Mouse (Mus musculus): ENCODE measurements around the gene Irf5. TPM values are rescaled to one million over a fixed set of nuclear protein-coding genes. Genes with fewer than 3 reads are reported as not detected.
"Not testable (repeated sequence)": the region's sequence is repeated elsewhere in the genome, so short reads cannot be mapped to it uniquely, and the experiment has no call there.

Irf5 gene
- polyA plus RNA-seq, 1 experiment: 36.6 TPM

- DNase-seq: no peak
- 84% methylated on average over 3 of the region's 3 CpGs for WGBS
- no peak for TF ChIP-seq POLR2A (IDR thresholded peaks at IDR 0.05; ENCODE audit: borderline replicate concordance, extremely low read depth, low read depth, low read length)
These were observed 10.8 kb downstream of the Irf5 start for GRCm38 (mm10) chr6:29537221-29537620.

GRCm38 (mm10) chr6:29539502-29539901 lies 13.1 kb downstream of the Irf5 start:
- no peak for TF ChIP-seq CTCF (IDR thresholded peaks at IDR 0.05; ENCODE audit: insufficient read depth, low read length)
- no peak for TF ChIP-seq POLR2A (IDR thresholded peaks at IDR 0.05; ENCODE audit: borderline replicate concordance, extremely low read depth, low read depth, low read length)
- no peak for DNase-seq
- H3K4me1 ChIP-seq (ENCODE audit: control insufficient read depth, insufficient read depth, low read length): no peaks in the 10 kb centered on the region
- 88% methylated on average over 8 of the region's 8 CpGs for WGBS
- no peak overlapping the region for H3K4me3 ChIP-seq (replicated peaks; ENCODE audit: extremely low read depth, low read depth, low read length)

More at GRCm38 (mm10) chr6:29537221-29537620, 10.8 kb downstream of the Irf5 start:
- no peaks in the 10 kb centered on the region for H3K4me1 ChIP-seq (ENCODE audit: control insufficient read depth, insufficient read depth, low read length)
- H3K4me3 ChIP-seq (replicated peaks; ENCODE audit: extremely low read depth, low read depth, low read length): no peak overlapping the region

GRCm38 (mm10) chr6:29540223-29540622 lies 13.8 kb downstream of the Irf5 start:
- no peak for DNase-seq
- 94% methylated on average over 6 of the region's 6 CpGs for WGBS
- H3K4me3 ChIP-seq (replicated peaks; ENCODE audit: extremely low read depth, low read depth, low read length): no peak overlapping the region
- TF ChIP-seq CTCF (IDR thresholded peaks at IDR 0.05; ENCODE audit: insufficient read depth, low read length) (no peak), POLR2A (IDR thresholded peaks at IDR 0.05; ENCODE audit: borderline replicate concordance, extremely low read depth, low read depth, low read length) (no peak)
- H3K4me1 ChIP-seq (ENCODE audit: control insufficient read depth, insufficient read depth, low read length): no peaks in the 10 kb centered on the region

- Histone ChIP-seq H3K4me3 (replicated peaks; ENCODE audit: extremely low read depth, low read depth, low read length) (no peak overlapping the region), H3K4me1 (ENCODE audit: control insufficient read depth, insufficient read depth, low read length) (no peaks in the 10 kb centered on the region)
- 84% methylated on average over 1 of the region's 1 CpGs for WGBS
- DNase-seq: no peak
- TF ChIP-seq POLR2A (IDR thresholded peaks at IDR 0.05; ENCODE audit: borderline replicate concordance, extremely low read depth, low read depth, low read length): no peak
- no peak for TF ChIP-seq CTCF (IDR thresholded peaks at IDR 0.05; ENCODE audit: insufficient read depth, low read length)
These were observed 14.5 kb downstream of the Irf5 start for GRCm38 (mm10) chr6:29540956-29541355.

GRCm38 (mm10) chr6:29545611-29546010 lies 19.2 kb downstream of the Irf5 start:
- Histone ChIP-seq H3K4me3 (replicated peaks; ENCODE audit: extremely low read depth, low read depth, low read length) (no peak overlapping the region), H3K4me1 (ENCODE audit: control insufficient read depth, insufficient read depth, low read length) (no peaks in the 10 kb centered on the region)
- TF ChIP-seq CTCF (IDR thresholded peaks at IDR 0.05; ENCODE audit: insufficient read depth, low read length): no peak
- no peak for TF ChIP-seq POLR2A (IDR thresholded peaks at IDR 0.05; ENCODE audit: borderline replicate concordance, extremely low read depth, low read depth, low read length)
- DNase-seq: no peak
- WGBS: 91% methylated on average over 2 of the region's 2 CpGs

- no peak for TF ChIP-seq POLR2A (IDR thresholded peaks at IDR 0.05; ENCODE audit: borderline replicate concordance, extremely low read depth, low read depth, low read length)
- no peak for TF ChIP-seq CTCF (IDR thresholded peaks at IDR 0.05; ENCODE audit: insufficient read depth, low read length)
- DNase-seq: no peak
- Histone ChIP-seq H3K4me3 (replicated peaks; ENCODE audit: extremely low read depth, low read depth, low read length) (no peak overlapping the region), H3K4me1 (ENCODE audit: control insufficient read depth, insufficient read depth, low read length) (no peaks in the 10 kb centered on the region)
These were observed 21.2 kb downstream of the Irf5 start for GRCm38 (mm10) chr6:29547582-29547981.

GRCm38 (mm10) chr6:29548086-29548485 lies 21.7 kb downstream of the Irf5 start:
- TF ChIP-seq POLR2A (IDR thresholded peaks at IDR 0.05; ENCODE audit: borderline replicate concordance, extremely low read depth, low read depth, low read length) (no peak), CTCF (IDR thresholded peaks at IDR 0.05; ENCODE audit: insufficient read depth, low read length) (no peak)
- Histone ChIP-seq H3K4me1 (ENCODE audit: control insufficient read depth, insufficient read depth, low read length) (no peaks in the 10 kb centered on the region), H3K4me3 (replicated peaks; ENCODE audit: extremely low read depth, low read depth, low read length) (no peak overlapping the region)
- WGBS: 87% methylated on average over 1 of the region's 1 CpGs
- DNase-seq: no peak

- H3K4me1 ChIP-seq (ENCODE audit: control insufficient read depth, insufficient read depth, low read length): no peaks in the 10 kb centered on the region
- TF ChIP-seq CTCF (IDR thresholded peaks at IDR 0.05; ENCODE audit: insufficient read depth, low read length) (no peak), POLR2A (IDR thresholded peaks at IDR 0.05; ENCODE audit: borderline replicate concordance, extremely low read depth, low read depth, low read length) (no peak)
- no peak overlapping the region for H3K4me3 ChIP-seq (replicated peaks; ENCODE audit: extremely low read depth, low read depth, low read length)
- 73% methylated on average over 2 of the region's 2 CpGs for WGBS
- no peak for DNase-seq
These were observed 26.1 kb downstream of the Irf5 start for GRCm38 (mm10) chr6:29552526-29552925.

GRCm38 (mm10) chr6:29557112-29557511 lies 30.7 kb downstream of the Irf5 start:
- TF ChIP-seq CTCF (IDR thresholded peaks at IDR 0.05; ENCODE audit: insufficient read depth, low read length): no peak
- no peak for TF ChIP-seq POLR2A (IDR thresholded peaks at IDR 0.05; ENCODE audit: borderline replicate concordance, extremely low read depth, low read depth, low read length)
- no peak for DNase-seq
- Histone ChIP-seq H3K4me3 (replicated peaks; ENCODE audit: extremely low read depth, low read depth, low read length) (no peak overlapping the region), H3K4me1 (ENCODE audit: control insufficient read depth, insufficient read depth, low read length) (no peaks in the 10 kb centered on the region)
- 87% methylated on average over 2 of the region's 2 CpGs for WGBS

- not testable (repeated sequence) for H3K4me3 ChIP-seq (replicated peaks; ENCODE audit: extremely low read depth, low read depth, low read length); DNase-seq; H3K4me1 ChIP-seq (ENCODE audit: control insufficient read depth, insufficient read depth, low read length)
- WGBS: 88% methylated on average over 3 of the region's 3 CpGs
These were observed 50.0 kb downstream of the Irf5 start for GRCm38 (mm10) chr6:29576388-29576787.

GRCm38 (mm10) chr6:29580770-29581169 lies 54.3 kb downstream of the Irf5 start:
- 82% methylated on average over 1 of the region's 1 CpGs for WGBS
- TF ChIP-seq CTCF (IDR thresholded peaks at IDR 0.05; ENCODE audit: insufficient read depth, low read length) (no peak), POLR2A (IDR thresholded peaks at IDR 0.05; ENCODE audit: borderline replicate concordance, extremely low read depth, low read depth, low read length) (no peak)
- no peak for DNase-seq

More at GRCm38 (mm10) chr6:29580770-29581169, 54.3 kb downstream of the Irf5 start:
- H3K4me3 ChIP-seq (replicated peaks; ENCODE audit: extremely low read depth, low read depth, low read length): no peak overlapping the region
- H3K4me1 ChIP-seq (ENCODE audit: control insufficient read depth, insufficient read depth, low read length): no peaks in the 10 kb centered on the region
